Mouse (Mus musculus): ENCODE measurements around the gene Prrt4.

GRCm38 (mm10) chr6:29208178-29208577 is 28.8 kb upstream of the Prrt4 start:
- TF ChIP-seq POLR2A (IDR thresholded peaks at IDR 0.05; ENCODE audit: borderline replicate concordance, insufficient read depth, low read length) (no peak), CTCF (IDR thresholded peaks at IDR 0.05; ENCODE audit: borderline replicate concordance, insufficient read depth, low read depth, low read length) (no peak)
